Mouse (Mus musculus) stomach, adult 2 months (tissue): ENCODE data around the gene Tmem183a. TPM values are rescaled to one million over a fixed set of nuclear protein-coding genes. Genes with fewer than 3 reads are reported as not detected.

Source experiments
- polyA plus RNA-seq: library from polyadenylated mRNA; depleted of rRNA; stranded (reverse); fragments of >200 nt; gene quantifications from 2 replicates; pipeline ENCODE4 v1.2.3, GENCODE M21; 2012; rRNA removed

Tmem183a gene
- polyA plus RNA-seq, result 44.1 and 52.2 TPM in 2 replicates

GRCm38 (mm10) chr1:134361857-134362212 is at the start of gene Tmem183a:
Gene Tmem183a, minus strand, starts transcription at chr1:134361979.

GRCm38 (mm10) chr1:134405509-134406413 is 44.0 kb upstream of the Tmem183a start, which contains the start of gene Cyb5r1:
Gene Cyb5r1, plus strand, starts transcription at chr1:134405559.

GRCm38 (mm10) chr1:134385666-134386065 is 23.9 kb upstream of the Tmem183a start, which contains the start of gene 4933406M09Rik:
Gene 4933406M09Rik, plus strand, starts transcription at chr1:134385940.

GRCm38 (mm10) chr1:134332770-134333271 is 29.0 kb downstream of the Tmem183a start, which contains the start of gene Ppfia4:
Gene Ppfia4, minus strand, starts transcription at chr1:134332928.

Other genes with a start within 250 kb of the Tmem183a start
- 0.87 and 2.3 TPM in 2 replicates for gene Chil1, start 179.8 kb downstream of the Tmem183a start, polyA plus RNA-seq
- 1.3 and 2.8 TPM in 2 replicates for gene Mybph, start 168.5 kb downstream of the Tmem183a start, polyA plus RNA-seq
- 10.2 and 10.5 TPM in 2 replicates for gene Adora1, start 126.5 kb downstream of the Tmem183a start, polyA plus RNA-seq
- 0.51 and 1.1 TPM in 2 replicates for gene Myog, start 72.0 kb downstream of the Tmem183a start, polyA plus RNA-seq
- gene Ppfia4, start 29.1 kb downstream of the Tmem183a start, polyA plus RNA-seq, result 3.7 and 3.8 TPM in 2 replicates
- not detected in 2 replicates for gene 4933406M09Rik, start 24.0 kb upstream of the Tmem183a start, polyA plus RNA-seq
- gene Cyb5r1, start 43.6 kb upstream of the Tmem183a start, polyA plus RNA-seq, result 21.6 and 23.2 TPM in 2 replicates
- gene Adipor1, start 53.4 kb upstream of the Tmem183a start, polyA plus RNA-seq, result 78.1 and 112 TPM in 2 replicates
- 1.1 and 1.4 TPM in 2 replicates for gene Klhl12, start 93.6 kb upstream of the Tmem183a start, polyA plus RNA-seq
- 3.6 and 4.5 TPM in 2 replicates for gene Rabif, start 132.7 kb upstream of the Tmem183a start, polyA plus RNA-seq
- gene Mgat4e, start 187.7 kb upstream of the Tmem183a start, polyA plus RNA-seq, result not detected in 2 replicates
- 5.6 and 8.5 TPM in 2 replicates for gene Kdm5b, start 198.2 kb upstream of the Tmem183a start, polyA plus RNA-seq